Mouse (Mus musculus) lung, postnatal 0 days (tissue): Measurements from ENCODE around the gene Rpl15. TPM values are rescaled to one million over a fixed set of nuclear protein-coding genes. Genes with fewer than 3 reads are reported as not detected.
A peak's percentile ranks its signal among the peaks of the same experiment; 100 is the strongest.

ENCODE experiments used
- ATAC-seq: fragments of 200-750 bp; cut with Nextera tagmentation; 2 replicates; pipeline ENCODE4 v1.8.0; 2017; ENCODE audit warnings: moderate library complexity
- DNase-seq: peaks from one replicate; pipeline ENCODE4 v3.0.0-alpha.2; 2016; ENCODE audit warnings: low spot score
- H3K27ac ChIP-seq: fragments of 300-500 bp; sonication (generic); 2 replicates; pipeline ENCODE4 v1.5.1; 2014; ENCODE audit warnings: antibody characterized with exemption, mild to moderate bottlenecking, low read length, mixed read lengths
- H3K27me3 ChIP-seq: fragments of 300-500 bp; sonication (generic); replicated peaks from 2 replicates; pipeline ENCODE4 v1.6.1; 2014; ENCODE audit warnings: low read length, mixed read lengths; ENCODE audit not compliant: insufficient read depth
- H3K36me3 ChIP-seq: fragments of 300-500 bp; sonication (generic); 2 replicates; pipeline ENCODE4 v1.6.1; 2014; ENCODE audit warnings: low read length, mixed read lengths; ENCODE audit not compliant: insufficient read depth
- H3K4me1 ChIP-seq: fragments of 300-500 bp; sonication (generic); 2 replicates; pipeline ENCODE4 v1.6.1; 2014; ENCODE audit warnings: antibody characterized with exemption, low read depth, low read length, mixed read lengths; ENCODE audit not compliant: insufficient read depth
- H3K4me2 ChIP-seq: fragments of 300-500 bp; sonication (generic); replicated peaks from 2 replicates; pipeline ENCODE4 v1.6.1; 2014; ENCODE audit warnings: low read depth, mild to moderate bottlenecking, low read length, moderate library complexity, mixed read lengths
- H3K4me3 ChIP-seq: fragments of 300-500 bp; sonication (generic); 2 replicates; pipeline ENCODE4 v1.5.1; 2014; ENCODE audit warnings: low read depth, low read length
- H3K9ac ChIP-seq: fragments of 300-500 bp; sonication (generic); replicated peaks from 2 replicates; pipeline ENCODE4 v1.6.1; 2014; ENCODE audit warnings: low read depth, mild to moderate bottlenecking
- H3K9me3 ChIP-seq: fragments of 300-500 bp; sonication (generic); 2 replicates; pipeline ENCODE4 v1.6.1; 2016; ENCODE audit warnings: low read length, mixed read lengths
- CTCF ChIP-seq: IDR thresholded peaks from 2 replicates; pipeline ENCODE4 v1.5.1; 2016; ENCODE audit warnings: antibody characterized with exemption, mild to moderate bottlenecking
- EP300 ChIP-seq: IDR thresholded peaks from 2 replicates; pipeline ENCODE4 v1.6.1; 2016; ENCODE audit warnings: antibody characterized with exemption, mild to moderate bottlenecking, control low read depth
- WGBS: fragments of 180-500 bp; shearing (Covaris S2); extraction: QIAGEN DNeasy Blood & Tissue Kit; methylation state at CpG from one replicate; pipeline ENCODE4 v1.1.7; 2014; 5-methylcytosine and 5-hydroxymethylcytosine counted together
- polyA plus RNA-seq: library from polyadenylated mRNA; unstranded; fragments of >200 nt; fragmentation: Nextera tagmentation; extraction: Ambion mirVana; gene quantifications from 2 replicates; pipeline ENCODE4 v1.2.1, GENCODE M21; 2015

The Rpl15 gene
- polyA plus RNA-seq, 1 experiment from 2014 or later = 282 TPM

DNA sequence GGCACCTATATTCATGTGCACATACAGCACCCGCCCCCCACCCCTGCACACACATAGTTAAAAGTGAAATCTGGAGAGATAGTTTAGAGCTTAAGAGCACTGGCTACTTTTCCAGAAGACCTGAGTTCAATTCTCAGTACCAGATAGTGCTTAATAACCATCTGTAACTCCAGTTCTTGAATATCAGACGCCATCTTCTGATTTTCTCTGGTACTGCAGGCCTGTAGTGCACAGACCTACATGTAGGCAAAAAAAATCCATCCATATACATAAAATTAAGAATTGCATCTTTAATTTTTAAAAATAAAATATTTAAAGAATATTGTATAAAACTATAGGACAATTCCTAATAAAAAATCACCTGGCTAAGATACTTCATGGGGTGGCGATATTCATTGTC, 10.0 kb downstream of the Rpl15 start:
- no peak overlapping the region for H3K9ac ChIP-seq
- DNase-seq (no peak), ATAC-seq (no peak)
- no peaks in the 10 kb centered on the region for H3K36me3 ChIP-seq
- no peaks in the 10 kb centered on the region for H3K27me3 ChIP-seq
- WGBS = 83% methylated on average over 3 of the region's 3 CpGs
- H3K27ac ChIP-seq = no peak overlapping the region
- TF ChIP-seq CTCF (peak; percentile 14; the same call in 1 of the 2 replicates), EP300 (no peak)
- no peak overlapping the region for H3K4me2 ChIP-seq
- H3K9me3 ChIP-seq = no peaks in the 10 kb centered on the region
- H3K4me1 ChIP-seq = no peaks in the 10 kb centered on the region
- H3K4me3 ChIP-seq = no peak overlapping the region

DNA sequence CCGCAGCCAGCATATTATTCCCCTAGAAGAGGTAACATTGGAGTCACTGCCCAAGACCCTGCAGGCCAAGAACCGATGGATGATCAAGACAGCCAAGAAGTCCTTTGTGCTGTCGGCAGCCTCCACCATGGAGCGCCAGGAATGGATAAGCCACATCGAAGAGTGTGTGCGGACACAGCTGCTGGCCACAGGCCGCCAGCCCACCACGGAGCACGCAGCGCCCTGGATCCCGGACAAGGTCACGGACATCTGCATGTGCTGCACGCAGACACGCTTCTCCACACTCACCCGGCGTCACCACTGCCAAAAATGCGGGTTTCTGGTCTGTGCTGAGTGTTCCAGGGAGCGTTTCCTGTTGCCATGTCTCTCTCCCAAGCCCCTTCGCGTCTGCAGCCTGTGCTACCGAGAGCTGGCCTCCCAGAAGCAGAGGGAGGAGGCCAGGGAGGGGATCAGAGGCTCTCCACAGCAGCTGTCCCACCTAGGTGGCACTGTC, 28.5 kb downstream of the Rpl15 start:
- WGBS = 81% methylated on average over 21 of the region's 21 CpGs
- ATAC-seq = no peak
- Histone ChIP-seq H3K4me1 (no peaks in the 10 kb centered on the region), H3K4me2 (no peak overlapping the region), H3K36me3 (no peaks in the 10 kb centered on the region), H3K9me3 (no peaks in the 10 kb centered on the region), H3K9ac (no peak overlapping the region), H3K27ac (no peak overlapping the region), H3K27me3 (no peaks in the 10 kb centered on the region), H3K4me3 (no peak overlapping the region)
- TF ChIP-seq CTCF (no peak), EP300 (no peak)
- no peak for DNase-seq

DNA sequence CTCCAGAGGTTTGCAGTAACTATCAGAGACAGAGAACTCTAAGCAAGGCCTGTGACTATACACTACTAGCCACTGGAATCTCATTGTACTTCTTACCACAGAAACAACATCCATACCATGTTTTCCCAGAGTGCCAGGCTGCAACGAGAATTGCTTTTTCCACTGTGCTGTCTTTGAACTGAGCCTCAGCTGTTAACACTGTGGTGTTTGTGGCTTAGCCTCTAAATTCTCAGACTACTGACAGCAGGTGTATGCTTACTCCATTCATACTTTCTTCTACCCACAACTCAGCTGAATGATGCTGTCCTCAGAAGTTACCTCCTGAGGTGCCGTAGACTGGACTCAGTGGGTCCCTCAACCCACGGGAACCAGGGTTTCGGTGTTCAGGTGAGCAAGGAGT, 29.4 kb downstream of the Rpl15 start:
- H3K9ac ChIP-seq = no peak overlapping the region
- no peak overlapping the region for H3K4me3 ChIP-seq
- TF ChIP-seq EP300 (no peak), CTCF (no peak)
- no peaks in the 10 kb centered on the region for H3K27me3 ChIP-seq
- no peak for DNase-seq
- H3K36me3 ChIP-seq = no peaks in the 10 kb centered on the region
- 84% methylated on average over 4 of the region's 4 CpGs for WGBS
- H3K27ac ChIP-seq = no peak overlapping the region
- no peaks in the 10 kb centered on the region for H3K9me3 ChIP-seq
- no peaks in the 10 kb centered on the region for H3K4me1 ChIP-seq
- ATAC-seq = no peak
- no peak overlapping the region for H3K4me2 ChIP-seq

DNA sequence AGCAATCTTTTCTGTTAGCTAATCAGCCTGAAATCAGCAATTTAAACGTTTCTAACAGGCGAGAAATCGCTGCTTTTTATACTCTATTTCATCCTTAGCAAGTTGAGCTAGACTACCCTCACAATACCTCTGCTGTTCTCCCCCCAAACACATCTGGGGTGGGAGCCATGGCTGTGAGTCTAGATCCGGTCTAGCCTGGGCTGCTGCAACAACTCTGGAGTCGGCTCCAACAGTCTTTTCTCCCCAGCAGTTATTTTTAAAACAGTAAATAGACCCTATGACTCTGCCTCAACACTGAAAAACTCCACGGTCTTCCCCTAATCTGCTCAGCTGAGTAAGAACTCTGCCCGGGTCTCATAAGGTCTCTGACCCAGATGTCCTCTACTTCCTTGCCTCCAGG, 31.1 kb downstream of the Rpl15 start:
- ATAC-seq (no peak), DNase-seq (no peak)
- TF ChIP-seq CTCF = no peak
- TF ChIP-seq EP300 = no peak
- Histone ChIP-seq H3K27me3 (no peaks in the 10 kb centered on the region), H3K9ac (no peak overlapping the region), H3K27ac (no peak overlapping the region), H3K4me3 (no peak overlapping the region), H3K9me3 (no peaks in the 10 kb centered on the region), H3K36me3 (no peaks in the 10 kb centered on the region), H3K4me1 (no peaks in the 10 kb centered on the region), H3K4me2 (no peak overlapping the region)
- 57% methylated on average over 7 of the region's 7 CpGs for WGBS

DNA sequence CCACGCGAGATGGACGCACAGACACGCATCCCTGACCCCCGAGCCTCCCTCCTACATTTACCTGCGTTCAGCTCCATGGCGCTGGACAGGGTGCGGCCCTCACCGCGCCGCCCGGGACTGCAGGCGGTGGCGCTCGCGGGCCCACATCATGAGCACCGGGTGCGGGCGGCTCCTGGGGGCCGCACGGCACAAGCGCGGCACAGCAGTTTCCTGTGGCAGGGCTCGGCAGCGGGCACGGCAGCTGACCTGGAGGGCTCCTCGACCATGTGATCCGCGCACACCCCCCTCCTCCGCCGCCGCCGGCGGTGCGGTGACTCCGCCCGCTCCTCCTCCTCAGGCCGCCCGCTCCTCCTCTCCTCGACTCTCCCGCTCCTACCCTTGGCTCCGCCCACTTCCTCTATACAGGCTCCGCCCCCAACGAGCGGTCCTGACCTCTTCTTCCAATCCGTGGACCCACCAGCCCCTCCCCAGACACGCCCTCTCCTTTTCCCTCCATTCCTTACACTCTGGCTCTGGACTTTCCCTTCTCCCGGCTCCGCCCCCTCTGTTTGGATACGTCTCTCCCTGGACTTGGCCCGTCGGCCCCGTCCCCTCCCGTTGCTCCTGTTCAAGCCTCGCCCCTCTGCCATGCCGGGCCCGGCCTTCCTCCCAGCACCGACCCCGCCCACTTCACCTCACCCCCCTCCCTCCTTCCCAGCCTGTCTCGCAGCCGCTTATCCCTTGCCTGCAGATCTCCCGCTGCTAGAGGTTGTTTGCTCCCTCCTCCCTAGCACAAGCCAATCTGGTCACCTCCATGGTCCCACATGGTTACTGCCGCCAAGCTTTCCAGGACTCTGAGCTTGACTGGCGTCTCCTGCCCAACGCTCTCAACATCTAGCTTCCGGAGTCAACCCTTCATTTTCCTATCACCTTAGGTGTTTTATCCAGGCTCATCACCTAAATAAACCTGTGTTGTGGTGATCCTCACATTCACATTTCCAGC, 32.1 kb downstream of the Rpl15 start, which contains the start of gene Nr1d2:
TSS of gene Nr1d2 (minus strand) at position 378 of the 982 bp plus-strand sequence.
- H3K4me1 ChIP-seq = 0 out of 2 replicates have a peak, but pooled peaks cover 4% of the 10 kb centered on the region
- WGBS = under 1% methylated on average over 47 of the region's 66 CpGs
- DNase-seq = peak; percentile 100
- TF ChIP-seq EP300 (no peak), CTCF (peak; percentile 49)
- peak within 1 kb of the TSS; percentile 79 for H3K4me2 ChIP-seq
- ATAC-seq = peak; percentile 90
- H3K9me3 ChIP-seq = no peaks in the 10 kb centered on the region
- H3K27me3 ChIP-seq = no peaks in the 10 kb centered on the region
- H3K4me3 ChIP-seq = peak within 1 kb of the TSS; percentile 73
- peak within 1 kb of the TSS; percentile 92 for H3K9ac ChIP-seq
- no peaks in the 10 kb centered on the region for H3K36me3 ChIP-seq
- peak within 1 kb of the TSS; percentile 97 for H3K27ac ChIP-seq

DNA sequence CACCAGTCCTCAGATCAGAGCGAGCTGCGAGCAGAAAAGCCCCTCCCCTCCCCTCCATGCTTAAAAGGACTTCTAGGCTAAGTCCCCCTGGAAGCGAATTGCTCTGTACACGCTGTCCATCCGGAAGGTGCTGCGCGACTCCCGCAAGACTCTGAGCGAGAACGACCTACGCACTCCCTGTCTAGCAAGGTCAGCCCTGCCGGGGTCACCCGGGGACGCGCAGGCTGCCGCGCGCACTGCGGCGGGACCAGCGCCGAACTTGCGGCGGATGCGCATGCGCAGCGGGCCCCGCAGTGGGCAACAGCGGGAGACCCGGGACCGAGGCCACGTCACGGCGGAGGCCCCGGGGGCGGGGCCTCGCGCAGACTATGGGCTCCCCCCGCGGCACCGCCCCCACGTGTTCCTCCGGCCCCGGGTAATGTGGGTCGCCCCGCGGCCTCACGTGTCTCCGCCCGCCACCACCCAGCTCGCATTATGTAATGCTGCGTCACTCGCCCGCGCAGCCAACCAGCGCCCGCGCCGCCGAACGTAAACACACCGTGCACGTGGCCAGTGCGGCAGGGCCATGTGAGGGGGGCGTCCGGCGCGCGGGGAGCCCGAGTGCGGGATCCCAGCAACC, 33.0 kb downstream of the Rpl15 start:
- peak overlapping the region; percentile 79 for H3K4me2 ChIP-seq
- H3K27ac ChIP-seq = peak overlapping the region; percentile 97
- TF ChIP-seq CTCF (no peak), EP300 (peak; percentile 41; the same call in 1 of the 2 replicates)
- H3K4me1 ChIP-seq = 0 out of 2 replicates have a peak, but pooled peaks cover 4% of the 10 kb centered on the region
- WGBS = under 1% methylated on average over 70 of the region's 71 CpGs
- H3K36me3 ChIP-seq = no peaks in the 10 kb centered on the region
- peak overlapping the region; percentile 73 for H3K4me3 ChIP-seq
- no peaks in the 10 kb centered on the region for H3K27me3 ChIP-seq
- peak overlapping the region; percentile 92 for H3K9ac ChIP-seq
- peak; percentile 88 for ATAC-seq
- peak; percentile 98 for DNase-seq
- no peaks in the 10 kb centered on the region for H3K9me3 ChIP-seq
